Mouse (Mus musculus): ENCODE measurements around the gene Stk11ip. TPM values are rescaled to one million over a fixed set of nuclear protein-coding genes. Genes with fewer than 3 reads are reported as not detected.

Gene Stk11ip
- total RNA-seq, 1 experiment from 2014 or later = 72.0 TPM

- ATAC-seq (ENCODE audit: extremely low read depth, insufficient number of reproducible peaks, low FRiP score, poor library complexity, severe bottlenecking) = no peak
These were observed 18.2 kb upstream of the Stk11ip start for GRCm38 (mm10) chr1:75502945-75503650.

- ATAC-seq (ENCODE audit: extremely low read depth, insufficient number of reproducible peaks, low FRiP score, poor library complexity, severe bottlenecking) = no peak
These were observed 17.7 kb upstream of the Stk11ip start for GRCm38 (mm10) chr1:75503651-75503980.

- ATAC-seq (ENCODE audit: extremely low read depth, insufficient number of reproducible peaks, low FRiP score, poor library complexity, severe bottlenecking) = no peak
These were observed 16.9 kb upstream of the Stk11ip start for GRCm38 (mm10) chr1:75504256-75505045.

- ATAC-seq (ENCODE audit: extremely low read depth, insufficient number of reproducible peaks, low FRiP score, poor library complexity, severe bottlenecking) = no peak
These were observed 16.0 kb upstream of the Stk11ip start for GRCm38 (mm10) chr1:75505159-75505955.

GRCm38 (mm10) chr1:75505956-75506831 lies 15.1 kb upstream of the Stk11ip start, which contains the start of gene Obsl1:
Gene Obsl1, minus strand, starts transcription at chr1:75506452.
- ATAC-seq (ENCODE audit: extremely low read depth, insufficient number of reproducible peaks, low FRiP score, poor library complexity, severe bottlenecking) = no peak

- no peak for ATAC-seq (ENCODE audit: extremely low read depth, insufficient number of reproducible peaks, low FRiP score, poor library complexity, severe bottlenecking)
These were observed 14.3 kb upstream of the Stk11ip start, which contains the start of gene Inha for GRCm38 (mm10) chr1:75507006-75507405. Gene Inha, plus strand, starts transcription at chr1:75507077.

- ATAC-seq (ENCODE audit: extremely low read depth, insufficient number of reproducible peaks, low FRiP score, poor library complexity, severe bottlenecking) = no peak
These were observed 11.7 kb upstream of the Stk11ip start for GRCm38 (mm10) chr1:75509586-75509985.

- ATAC-seq (ENCODE audit: extremely low read depth, insufficient number of reproducible peaks, low FRiP score, poor library complexity, severe bottlenecking) = no peak
These were observed 11.2 kb upstream of the Stk11ip start for GRCm38 (mm10) chr1:75510154-75510553.

- no peak for ATAC-seq (ENCODE audit: extremely low read depth, insufficient number of reproducible peaks, low FRiP score, poor library complexity, severe bottlenecking)
These were observed 9.7 kb upstream of the Stk11ip start for GRCm38 (mm10) chr1:75511437-75512210.

- no peak for ATAC-seq (ENCODE audit: extremely low read depth, insufficient number of reproducible peaks, low FRiP score, poor library complexity, severe bottlenecking)
These were observed 8.8 kb upstream of the Stk11ip start for GRCm38 (mm10) chr1:75512550-75512949.

GRCm38 (mm10) chr1:75516703-75517380 lies 4.5 kb upstream of the Stk11ip start:
- ATAC-seq (ENCODE audit: extremely low read depth, insufficient number of reproducible peaks, low FRiP score, poor library complexity, severe bottlenecking) = no peak

GRCm38 (mm10) chr1:75517984-75518383 lies 3.3 kb upstream of the Stk11ip start:
- ATAC-seq (ENCODE audit: extremely low read depth, insufficient number of reproducible peaks, low FRiP score, poor library complexity, severe bottlenecking) = no peak

- no peak for ATAC-seq (ENCODE audit: extremely low read depth, insufficient number of reproducible peaks, low FRiP score, poor library complexity, severe bottlenecking)
These were observed 2.9 kb upstream of the Stk11ip start for GRCm38 (mm10) chr1:75518427-75518826.

- no peak for ATAC-seq (ENCODE audit: extremely low read depth, insufficient number of reproducible peaks, low FRiP score, poor library complexity, severe bottlenecking)
These were observed 1.8 kb upstream of the Stk11ip start for GRCm38 (mm10) chr1:75519576-75519975.

- peak; percentile 78 for ATAC-seq (ENCODE audit: extremely low read depth, insufficient number of reproducible peaks, low FRiP score, poor library complexity, severe bottlenecking)
These were observed 3.4 kb downstream of the Stk11ip start for GRCm38 (mm10) chr1:75524679-75525078.

- no peak for ATAC-seq (ENCODE audit: extremely low read depth, insufficient number of reproducible peaks, low FRiP score, poor library complexity, severe bottlenecking)
These were observed 9.2 kb downstream of the Stk11ip start for GRCm38 (mm10) chr1:75530546-75530945.

Measured in neutrophil, adult 5-6 weeks (primary cell).